Mouse (Mus musculus) intestine, embryonic 14.5 days (tissue): ENCODE measurements around the gene Ccdc162. TPM values are rescaled to one million over a fixed set of nuclear protein-coding genes. Genes with fewer than 3 reads are reported as not detected.

Source experiments
- ATAC-seq: fragments of 200-750 bp; cut with Nextera tagmentation; replicated peaks from 2 replicates; pipeline ENCODE4 v1.8.0; 2017; ENCODE audit warnings: low read depth, moderate number of reproducible peaks, moderate TSS enrichment, moderate library complexity; ENCODE audit not compliant: low FRiP score, low TSS enrichment
- DNase-seq: peaks from one replicate; pipeline ENCODE4 v3.0.0-alpha.2; 2018; ENCODE audit warnings: low spot score
- H3K27ac ChIP-seq: fragments of 300-500 bp; sonication (generic); 2 replicates; pipeline ENCODE4 v1.5.1; 2014; ENCODE audit warnings: low read depth, mild to moderate bottlenecking, control low read depth
- H3K27me3 ChIP-seq: fragments of 300-500 bp; sonication (generic); replicated peaks from 2 replicates; pipeline ENCODE4 v1.6.1; 2014; ENCODE audit warnings: low read length, control low read depth; ENCODE audit not compliant: control insufficient read depth, insufficient read depth
- H3K36me3 ChIP-seq: fragments of 300-500 bp; sonication (generic); 2 replicates; pipeline ENCODE4 v1.6.1; 2014; ENCODE audit warnings: low read length, control low read depth; ENCODE audit not compliant: control insufficient read depth, insufficient read depth
- H3K4me1 ChIP-seq: fragments of 300-500 bp; sonication (generic); replicated peaks from 2 replicates; pipeline ENCODE4 v1.6.1; 2014; ENCODE audit warnings: low read length, control low read depth, mixed read lengths; ENCODE audit not compliant: control insufficient read depth, insufficient read depth
- H3K4me2 ChIP-seq: fragments of 300-500 bp; sonication (generic); 2 replicates; pipeline ENCODE4 v1.6.1; 2014; ENCODE audit warnings: low read length
- H3K4me3 ChIP-seq: fragments of 300-500 bp; sonication (generic); 2 replicates; pipeline ENCODE4 v1.5.1; 2014; ENCODE audit warnings: low read depth, low read length, control low read depth, mixed read lengths
- H3K9ac ChIP-seq: fragments of 300-500 bp; sonication (generic); 2 replicates; pipeline ENCODE4 v1.6.1; 2014; ENCODE audit warnings: mild to moderate bottlenecking, low read length
- H3K9me3 ChIP-seq: fragments of 300-500 bp; sonication (generic); 2 replicates; pipeline ENCODE4 v1.6.1; 2016; ENCODE audit warnings: low read length, control low read depth; ENCODE audit not compliant: control insufficient read depth
- WGBS: fragments of 180-500 bp; shearing (Covaris S2); extraction: QIAGEN DNeasy Blood & Tissue Kit; methylation state at CpG from one replicate; pipeline ENCODE4 v1.1.7; 2014; 5-methylcytosine and 5-hydroxymethylcytosine counted together
- polyA plus RNA-seq: library from polyadenylated mRNA; unstranded; fragments of >200 nt; fragmentation: Nextera tagmentation; extraction: Ambion mirVana; gene quantifications from 2 replicates; pipeline ENCODE4 v1.2.1, GENCODE M21; 2014

The Ccdc162 gene
- polyA plus RNA-seq, 1 experiment from 2014 or later, result 0.47 TPM

DNA sequence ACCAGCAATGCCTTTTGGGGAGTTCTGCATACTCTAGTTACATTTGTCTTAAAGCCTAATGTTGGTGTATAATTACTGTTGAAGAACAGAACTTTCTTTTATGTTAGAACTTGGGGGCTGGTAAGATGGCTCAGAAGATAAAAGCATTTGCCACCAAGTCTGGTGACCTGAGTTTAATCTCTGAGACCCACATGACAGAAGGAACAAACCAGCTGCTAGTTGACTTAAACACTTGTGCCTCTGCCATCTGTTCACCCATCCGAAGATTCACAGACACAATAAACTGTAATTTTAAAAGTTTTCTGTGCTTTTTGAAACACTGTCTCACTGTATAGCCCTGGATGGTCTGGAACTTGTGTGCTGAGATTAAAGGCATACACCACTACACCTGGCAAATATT lies 190.7 kb downstream of the Ccdc162 start:
- H3K9me3 ChIP-seq, result no peaks in the 10 kb centered on the region
- WGBS, result 61% methylated on average over 1 of the region's 1 CpGs
- H3K4me2 ChIP-seq, result no peak overlapping the region
- no peaks in the 10 kb centered on the region for H3K27me3 ChIP-seq
- ATAC-seq (no peak), DNase-seq (no peak)
- H3K27ac ChIP-seq, result no peak overlapping the region
- no peak overlapping the region for H3K9ac ChIP-seq
- peaks cover 19% of the 10 kb centered on the region for H3K4me1 ChIP-seq
- H3K36me3 ChIP-seq, result peaks cover 59% of the 10 kb centered on the region
- no peak overlapping the region for H3K4me3 ChIP-seq

DNA sequence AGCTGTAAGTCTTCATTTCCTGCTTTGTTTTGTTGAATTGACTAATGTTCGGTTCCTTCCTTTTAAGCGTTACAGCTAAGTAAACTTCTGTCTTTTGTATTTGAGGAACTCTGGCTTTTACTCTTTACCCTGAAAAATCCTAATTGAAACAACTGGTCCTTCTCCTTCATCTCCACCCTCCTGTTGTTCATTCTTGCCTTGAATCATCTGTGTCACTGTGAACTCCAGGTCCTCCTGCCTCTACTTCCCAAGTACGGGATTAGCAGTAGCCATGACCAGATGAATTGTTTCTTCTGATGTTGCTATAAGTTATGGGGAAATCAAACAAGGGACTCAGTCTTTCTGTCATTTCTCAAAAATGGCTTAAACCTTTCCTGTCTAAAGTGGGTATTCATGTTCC lies 193.0 kb downstream of the Ccdc162 start:
- ATAC-seq, result no peak
- Histone ChIP-seq H3K36me3 (peaks cover 37% of the 10 kb centered on the region), H3K4me2 (no peak overlapping the region), H3K4me1 (peaks cover 21% of the 10 kb centered on the region), H3K9ac (no peak overlapping the region), H3K27ac (no peak overlapping the region), H3K27me3 (no peaks in the 10 kb centered on the region), H3K4me3 (no peak overlapping the region), H3K9me3 (no peaks in the 10 kb centered on the region)
- WGBS, result 41% methylated on average over 3 of the region's 3 CpGs
- no peak for DNase-seq

DNA sequence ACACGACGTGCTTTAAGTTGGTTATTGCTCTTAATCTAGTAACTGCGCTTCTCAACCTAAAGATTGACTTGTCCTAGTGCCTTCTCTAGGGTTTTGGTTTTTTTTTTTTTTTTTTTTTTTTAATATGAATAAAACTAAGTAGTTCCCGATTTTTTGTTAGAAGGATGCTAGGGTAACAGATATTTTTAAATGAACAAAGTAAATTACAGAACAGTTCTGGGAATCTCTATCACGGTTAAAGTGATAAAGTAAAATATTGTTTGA lies 196.1 kb downstream of the Ccdc162 start:
- peaks cover 21% of the 10 kb centered on the region for H3K4me1 ChIP-seq
- ATAC-seq (no peak), DNase-seq (no peak)
- peak overlapping the region; percentile 98 for H3K27ac ChIP-seq
- H3K9ac ChIP-seq, result peak overlapping the region; percentile 92
- 4% methylated on average over 5 of the region's 5 CpGs for WGBS
- H3K9me3 ChIP-seq, result no peaks in the 10 kb centered on the region
- peak overlapping the region; percentile 88 for H3K4me2 ChIP-seq
- no peaks in the 10 kb centered on the region for H3K27me3 ChIP-seq
- peak overlapping the region; percentile 97 for H3K4me3 ChIP-seq
- H3K36me3 ChIP-seq, result peaks cover 23% of the 10 kb centered on the region

DNA sequence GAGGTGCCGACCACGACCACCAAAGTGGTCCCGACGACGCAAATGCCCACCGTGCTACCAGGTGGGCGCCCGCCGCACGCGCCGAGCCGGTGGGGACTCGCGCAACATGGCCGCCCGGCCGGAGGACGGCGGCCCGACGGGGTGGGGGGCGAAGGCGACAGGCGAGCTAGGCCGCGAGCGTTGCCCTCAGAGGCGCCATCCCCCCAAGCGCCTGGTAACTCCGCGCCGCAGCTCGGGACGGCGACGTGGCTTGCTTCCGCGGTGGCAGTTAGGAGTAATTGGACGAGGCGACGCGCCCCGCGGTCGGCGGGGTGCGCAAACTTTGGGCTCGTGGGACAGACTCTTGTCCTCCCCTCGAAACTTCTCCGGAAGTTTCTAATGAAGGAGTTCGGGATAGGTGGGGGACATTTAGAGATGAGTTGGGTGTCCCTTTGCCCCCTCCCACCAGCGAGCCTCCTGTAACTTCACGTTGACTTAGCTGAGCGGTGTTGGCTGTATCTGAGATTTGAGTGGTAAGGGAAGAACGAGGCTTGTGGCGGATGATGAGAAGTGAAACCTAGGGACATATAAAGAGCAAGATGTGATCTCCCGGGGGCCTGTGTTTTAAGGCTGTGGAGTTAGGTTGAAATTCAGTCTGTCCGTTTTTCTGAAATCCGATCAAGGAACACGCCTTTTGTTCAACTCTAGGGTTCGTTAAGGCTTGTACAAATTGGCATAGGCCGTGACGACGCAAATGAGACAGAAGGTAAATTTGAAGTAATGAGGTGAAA lies 196.6 kb downstream of the Ccdc162 start:
- under 1% methylated on average over 65 of the region's 65 CpGs for WGBS
- H3K4me2 ChIP-seq, result peak overlapping the region; percentile 88
- H3K4me1 ChIP-seq, result peaks cover 21% of the 10 kb centered on the region
- H3K9me3 ChIP-seq, result no peaks in the 10 kb centered on the region
- ATAC-seq, result peak; percentile 56
- H3K9ac ChIP-seq, result peak overlapping the region; percentile 92
- peak; percentile 87 for DNase-seq
- H3K27ac ChIP-seq, result peak overlapping the region; percentile 98
- peaks cover 18% of the 10 kb centered on the region for H3K36me3 ChIP-seq
- H3K4me3 ChIP-seq, result peak overlapping the region; percentile 97
- H3K27me3 ChIP-seq, result no peaks in the 10 kb centered on the region

DNA sequence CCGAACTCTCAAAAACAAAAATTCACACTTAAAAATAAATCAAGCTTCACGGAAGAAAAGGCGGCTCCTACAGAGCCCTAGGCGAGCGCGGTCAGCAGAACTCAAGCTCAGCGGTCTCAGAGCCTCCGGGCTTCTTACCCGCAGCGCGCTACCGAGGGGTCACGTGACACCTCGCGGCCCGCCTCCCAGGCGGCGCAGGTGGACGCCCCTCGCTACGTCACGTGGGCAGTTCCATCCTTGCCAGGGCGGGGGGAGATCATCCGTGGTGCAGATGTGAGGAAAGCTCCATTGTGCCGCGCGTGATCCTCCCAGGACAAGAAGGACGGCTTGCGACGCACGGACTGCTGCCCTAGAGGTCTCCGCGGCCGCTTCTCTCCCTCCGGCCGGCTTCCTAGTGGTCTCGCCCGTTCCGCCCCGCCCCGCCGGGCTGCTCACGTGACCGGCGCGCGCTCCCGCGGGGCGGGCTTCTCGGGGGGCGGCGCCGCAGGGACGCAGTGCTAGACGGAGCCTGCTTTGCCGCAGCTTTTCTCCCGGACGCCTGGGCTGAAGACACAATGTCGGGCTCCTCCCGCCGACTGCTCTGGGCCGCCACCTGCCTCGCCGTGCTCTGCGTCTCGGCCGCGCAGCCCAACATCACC lies 197.3 kb downstream of the Ccdc162 start, which contains the start of gene Cd164:
Cd164 (plus strand) TSS at position 434 of the 638 bp plus-strand sequence.
- Histone ChIP-seq H3K27ac (peak within 1 kb of the TSS; percentile 98), H3K4me2 (peak within 1 kb of the TSS; percentile 88), H3K27me3 (no peaks in the 10 kb centered on the region), H3K4me3 (peak within 1 kb of the TSS; percentile 97), H3K4me1 (peaks cover 21% of the 10 kb centered on the region), H3K36me3 (peaks cover 10% of the 10 kb centered on the region), H3K9me3 (no peaks in the 10 kb centered on the region), H3K9ac (peak within 1 kb of the TSS; percentile 92)
- DNase-seq, result peak; percentile 98
- ATAC-seq, result peak; percentile 96
- WGBS, result under 1% methylated on average over 66 of the region's 69 CpGs

DNA sequence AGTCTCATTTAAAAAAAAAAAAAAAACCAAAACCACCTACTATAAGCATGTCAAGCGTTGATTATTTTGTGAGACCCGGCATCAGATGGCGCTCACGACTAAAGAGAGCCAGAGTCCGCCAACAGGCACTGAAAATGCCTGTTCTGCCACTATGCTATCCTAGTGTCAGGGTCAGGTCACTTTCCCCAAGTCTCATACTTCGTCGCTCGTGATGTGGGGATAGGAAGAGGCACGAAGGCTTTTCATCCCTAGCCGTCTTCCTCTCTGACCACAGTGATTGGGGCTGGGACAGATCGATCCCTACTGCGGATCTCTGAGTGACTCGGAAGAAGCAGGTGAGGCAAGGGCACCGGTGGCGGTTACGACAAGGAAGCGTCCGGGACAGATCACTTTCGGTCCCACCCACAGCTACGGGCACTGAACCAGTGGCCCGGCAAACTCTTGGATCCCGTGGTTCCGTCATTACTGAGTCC lies 197.9 kb downstream of the Ccdc162 start:
- Histone ChIP-seq H3K4me1 (peaks cover 16% of the 10 kb centered on the region), H3K36me3 (peaks cover 5% of the 10 kb centered on the region; the same call in 1 of the 2 replicates), H3K4me3 (peak overlapping the region; percentile 97), H3K27ac (peak overlapping the region; percentile 98), H3K27me3 (no peaks in the 10 kb centered on the region), H3K9ac (peak overlapping the region; percentile 92), H3K9me3 (no peaks in the 10 kb centered on the region), H3K4me2 (peak overlapping the region; percentile 88)
- peak; percentile 69 for ATAC-seq
- DNase-seq, result no peak
- WGBS, result under 1% methylated on average over 23 of the region's 23 CpGs

DNA sequence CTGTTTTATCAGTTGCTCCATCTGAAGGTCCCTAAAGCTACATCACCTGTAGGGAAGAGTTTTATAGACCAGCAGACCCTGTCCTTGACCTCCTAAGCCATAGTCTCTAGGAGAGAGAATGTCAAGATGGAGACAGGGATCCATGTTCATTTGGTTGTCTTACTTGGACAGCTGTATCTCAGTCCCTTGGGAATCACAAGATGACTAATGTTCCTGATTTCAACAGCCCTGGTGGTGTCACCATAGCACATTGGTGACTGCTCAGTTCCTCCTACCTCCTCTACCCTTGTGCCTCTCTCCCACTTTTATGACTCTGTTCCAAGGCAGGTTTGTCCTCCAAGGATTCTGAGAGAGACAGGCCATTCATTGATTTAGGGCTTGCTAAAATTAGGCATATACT lies 201.5 kb downstream of the Ccdc162 start:
- no peaks in the 10 kb centered on the region for H3K4me1 ChIP-seq
- no peak overlapping the region for H3K9ac ChIP-seq
- no peaks in the 10 kb centered on the region for H3K36me3 ChIP-seq
- no peak overlapping the region for H3K4me3 ChIP-seq
- DNase-seq (no peak), ATAC-seq (no peak)
- no peaks in the 10 kb centered on the region for H3K9me3 ChIP-seq
- H3K27ac ChIP-seq, result no peak overlapping the region
- H3K27me3 ChIP-seq, result no peaks in the 10 kb centered on the region
- H3K4me2 ChIP-seq, result no peak overlapping the region

DNA sequence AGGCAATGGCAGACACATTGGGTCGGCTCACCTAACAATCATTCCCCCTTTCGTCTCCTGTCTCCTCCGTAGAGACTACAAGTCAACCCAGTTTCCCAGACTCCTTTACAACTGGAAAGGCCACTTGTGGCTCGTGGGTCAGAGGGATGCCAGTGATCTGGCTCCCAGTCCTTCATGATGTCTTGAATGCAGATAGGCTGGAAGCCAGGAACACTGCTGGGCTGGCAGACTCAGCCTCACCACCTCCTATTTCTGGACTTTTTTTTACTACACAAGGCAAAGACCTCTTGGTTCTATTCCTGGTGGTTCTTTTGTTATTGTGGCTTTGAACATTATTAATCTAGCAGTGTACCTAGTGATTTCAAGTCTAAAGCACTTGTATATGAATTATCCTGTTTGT lies 202.1 kb downstream of the Ccdc162 start:
- Histone ChIP-seq H3K9ac (no peak overlapping the region), H3K27me3 (no peaks in the 10 kb centered on the region), H3K36me3 (no peaks in the 10 kb centered on the region), H3K4me3 (no peak overlapping the region), H3K4me1 (no peaks in the 10 kb centered on the region), H3K9me3 (no peaks in the 10 kb centered on the region), H3K27ac (no peak overlapping the region), H3K4me2 (no peak overlapping the region)
- no peak for ATAC-seq
- WGBS, result 77% methylated on average over 4 of the region's 4 CpGs
- no peak for DNase-seq

DNA sequence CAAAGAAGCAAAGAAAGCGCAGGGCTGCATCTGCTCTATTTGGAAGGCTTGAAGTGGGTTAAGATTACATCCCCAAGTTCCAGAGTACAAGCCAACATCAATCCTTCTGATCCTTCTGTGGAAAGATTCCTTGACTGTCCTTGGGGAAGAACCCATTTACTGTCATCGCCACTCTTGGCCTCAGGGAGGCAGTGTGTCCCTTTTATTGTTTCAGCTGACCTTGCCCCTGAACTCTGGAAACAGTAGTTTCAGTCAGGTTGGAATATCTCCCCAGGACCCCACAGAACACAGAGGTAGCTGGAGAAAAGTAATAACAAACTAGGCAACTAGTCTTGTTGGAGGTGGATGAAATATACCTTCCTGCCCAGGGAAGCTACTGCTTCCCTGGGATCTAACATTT lies 207.3 kb downstream of the Ccdc162 start:
- Histone ChIP-seq H3K27ac (no peak overlapping the region), H3K36me3 (no peaks in the 10 kb centered on the region), H3K9ac (no peak overlapping the region), H3K9me3 (no peaks in the 10 kb centered on the region), H3K4me3 (no peak overlapping the region), H3K27me3 (no peaks in the 10 kb centered on the region), H3K4me1 (no peaks in the 10 kb centered on the region), H3K4me2 (no peak overlapping the region)
- ATAC-seq (no peak), DNase-seq (no peak)
- 35% methylated on average over 2 of the region's 2 CpGs for WGBS
